Mouse (Mus musculus) lung, embryonic 14.5 days (tissue): ENCODE results near the gene Fam222a. TPM values are rescaled to one million over a fixed set of nuclear protein-coding genes. Genes with fewer than 3 reads are reported as not detected.
A peak's percentile ranks its signal among the peaks of the same experiment; 100 is the strongest.

ENCODE experiments used
- ATAC-seq: fragments of 200-750 bp; cut with Nextera tagmentation; 2 replicates; pipeline ENCODE4 v1.8.0; 2017; ENCODE audit warnings: mild to moderate bottlenecking, moderate TSS enrichment, moderate library complexity; ENCODE audit not compliant: insufficient read depth
- DNase-seq: peaks from one replicate; pipeline ENCODE4 v3.0.0-alpha.2; 2015
- H3K27ac ChIP-seq: fragments of 300-500 bp; sonication (generic); 2 replicates; pipeline ENCODE4 v1.5.1; 2014; ENCODE audit warnings: low read depth, mild to moderate bottlenecking, moderate library complexity
- H3K27me3 ChIP-seq: fragments of 300-500 bp; sonication (generic); 2 replicates; pipeline ENCODE4 v1.6.1; 2014; ENCODE audit warnings: low read length, control low read depth; ENCODE audit not compliant: insufficient read depth
- H3K36me3 ChIP-seq: fragments of 300-500 bp; sonication (generic); 2 replicates; pipeline ENCODE4 v1.6.1; 2014; ENCODE audit warnings: control low read depth; ENCODE audit not compliant: insufficient read depth
- H3K4me1 ChIP-seq: fragments of 300-500 bp; sonication (generic); 2 replicates; pipeline ENCODE4 v1.6.1; 2014; ENCODE audit warnings: antibody characterized with exemption, control low read depth; ENCODE audit not compliant: insufficient read depth
- H3K4me2 ChIP-seq: fragments of 300-500 bp; sonication (generic); 2 replicates; pipeline ENCODE4 v1.6.1; 2014; ENCODE audit warnings: mild to moderate bottlenecking
- H3K4me3 ChIP-seq: fragments of 300-500 bp; sonication (generic); 2 replicates; pipeline ENCODE4 v1.5.1; 2014; ENCODE audit warnings: low read depth, low read length
- H3K9ac ChIP-seq: fragments of 300-500 bp; sonication (generic); 2 replicates; pipeline ENCODE4 v1.6.1; 2014
- H3K9me3 ChIP-seq: fragments of 300-500 bp; sonication (generic); 2 replicates; pipeline ENCODE4 v1.6.1; 2016; ENCODE audit warnings: low read depth, low read length, control low read depth
- CTCF ChIP-seq: IDR thresholded peaks from 2 replicates; pipeline ENCODE4 v1.5.1; 2016; ENCODE audit warnings: antibody characterized with exemption, low read depth
- WGBS: fragments of 180-500 bp; shearing (Covaris S2); extraction: QIAGEN DNeasy Blood & Tissue Kit; methylation state at CpG from one replicate; pipeline ENCODE4 v1.1.7; 2014; 5-methylcytosine and 5-hydroxymethylcytosine counted together
- polyA plus RNA-seq: library from polyadenylated mRNA; unstranded; fragments of >200 nt; fragmentation: Nextera tagmentation; extraction: Ambion mirVana; gene quantifications from 2 replicates; pipeline ENCODE4 v1.2.1, GENCODE M21; 2014

Fam222a gene
- polyA plus RNA-seq, 1 experiment from 2014 or later: 2.3 TPM

GRCm38 (mm10) chr5:114653656-114654437 is 86.0 kb downstream of the Fam222a start:
- Histone ChIP-seq H3K27me3 (peaks cover 28% of the 10 kb centered on the region), H3K27ac (no peak overlapping the region), H3K9me3 (no peaks in the 10 kb centered on the region), H3K9ac (no peak overlapping the region), H3K4me3 (no peak overlapping the region), H3K36me3 (no peaks in the 10 kb centered on the region), H3K4me1 (peaks cover 3% of the 10 kb centered on the region; the same call in 1 of the 2 replicates), H3K4me2 (no peak overlapping the region)
- DNase-seq (no peak), ATAC-seq (no peak)
- TF ChIP-seq CTCF: no peak
- WGBS: 71% methylated on average over 11 of the region's 15 CpGs

GRCm38 (mm10) chr5:114655721-114656120 is 87.9 kb downstream of the Fam222a start:
- Histone ChIP-seq H3K4me2 (no peak overlapping the region), H3K27ac (no peak overlapping the region), H3K36me3 (no peaks in the 10 kb centered on the region), H3K4me3 (no peak overlapping the region), H3K9me3 (no peaks in the 10 kb centered on the region), H3K9ac (no peak overlapping the region), H3K27me3 (peaks cover 40% of the 10 kb centered on the region), H3K4me1 (peaks cover 3% of the 10 kb centered on the region; the same call in 1 of the 2 replicates)
- no peak for DNase-seq
- ATAC-seq: no peak
- WGBS: 86% methylated on average over 5 of the region's 5 CpGs
- TF ChIP-seq CTCF: no peak

GRCm38 (mm10) chr5:114656305-114656704 is 88.5 kb downstream of the Fam222a start:
- Histone ChIP-seq H3K27ac (no peak overlapping the region), H3K4me2 (no peak overlapping the region), H3K27me3 (peaks cover 40% of the 10 kb centered on the region), H3K36me3 (no peaks in the 10 kb centered on the region), H3K9ac (no peak overlapping the region), H3K9me3 (no peaks in the 10 kb centered on the region), H3K4me1 (no peaks in the 10 kb centered on the region), H3K4me3 (no peak overlapping the region)
- DNase-seq: no peak
- 73% methylated on average over 7 of the region's 7 CpGs for WGBS
- no peak for TF ChIP-seq CTCF
- ATAC-seq: no peak

DNA sequence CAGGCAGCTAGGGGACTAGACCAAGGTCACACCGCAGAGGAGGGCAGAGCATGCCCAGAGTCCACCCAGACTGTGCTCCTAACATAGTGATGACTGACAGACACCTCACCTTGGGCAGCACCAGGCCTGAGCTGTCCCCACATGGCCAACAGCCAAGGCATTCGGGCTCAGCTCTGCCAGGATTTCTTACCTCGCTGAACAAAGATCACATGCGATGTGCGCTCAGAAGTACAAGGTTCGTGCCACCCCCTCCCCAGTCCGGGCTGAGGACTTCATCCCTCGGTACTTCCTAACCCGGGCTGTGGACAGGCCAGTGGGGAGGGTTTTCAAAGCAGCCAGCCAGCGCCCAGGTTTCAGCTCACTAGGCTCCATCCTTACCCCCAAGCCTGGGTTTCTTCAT is 89.6 kb downstream of the Fam222a start:
- TF ChIP-seq CTCF: no peak
- no peaks in the 10 kb centered on the region for H3K36me3 ChIP-seq
- no peaks in the 10 kb centered on the region for H3K9me3 ChIP-seq
- H3K4me1 ChIP-seq: no peaks in the 10 kb centered on the region
- DNase-seq (no peak), ATAC-seq (no peak)
- 35% methylated on average over 10 of the region's 10 CpGs for WGBS
- H3K4me2 ChIP-seq: peak overlapping the region; percentile 97
- peaks cover 40% of the 10 kb centered on the region for H3K27me3 ChIP-seq
- no peak overlapping the region for H3K9ac ChIP-seq
- H3K4me3 ChIP-seq: peak overlapping the region; percentile 50
- no peak overlapping the region for H3K27ac ChIP-seq

- no peaks in the 10 kb centered on the region for H3K4me1 ChIP-seq
- H3K27ac ChIP-seq: no peak within 1 kb of the TSS
- peak; percentile 71 for ATAC-seq
- H3K4me3 ChIP-seq: peak within 1 kb of the TSS; percentile 50
- no peaks in the 10 kb centered on the region for H3K9me3 ChIP-seq
- peak; percentile 63 for DNase-seq
- H3K36me3 ChIP-seq: no peaks in the 10 kb centered on the region
- TF ChIP-seq CTCF: no peak
- under 1% methylated on average over 30 of the region's 47 CpGs for WGBS
- peak within 1 kb of the TSS; percentile 97 for H3K4me2 ChIP-seq
- peaks cover 40% of the 10 kb centered on the region for H3K27me3 ChIP-seq
- peak within 1 kb of the TSS; percentile 52; the same call in 1 of the 2 replicates for H3K9ac ChIP-seq
Measured at GRCm38 (mm10) chr5:114658255-114658654, 90.4 kb downstream of the Fam222a start, which contains the start of gene Trpv4. Gene Trpv4 (minus strand): TSS chr5:114658421.

- Histone ChIP-seq H3K9me3 (no peaks in the 10 kb centered on the region), H3K36me3 (no peaks in the 10 kb centered on the region), H3K4me2 (no peak overlapping the region), H3K4me1 (no peaks in the 10 kb centered on the region), H3K27ac (no peak overlapping the region), H3K27me3 (peaks cover 36% of the 10 kb centered on the region), H3K4me3 (no peak overlapping the region), H3K9ac (no peak overlapping the region)
- WGBS: 58% methylated on average over 6 of the region's 6 CpGs
- no peak for ATAC-seq
- DNase-seq: no peak
- no peak for TF ChIP-seq CTCF
Measured at GRCm38 (mm10) chr5:114661029-114661428, 93.2 kb downstream of the Fam222a start.

Other genes with a start within 250 kb of the Fam222a start
- gene Kctd10, start 187.5 kb upstream of the Fam222a start, polyA plus RNA-seq: 140 and 144 TPM in 2 replicates
- 56.3 and 59.3 TPM in 2 replicates for gene Ube3b, start 187.4 kb upstream of the Fam222a start, polyA plus RNA-seq
- 30.4 and 32.4 TPM in 2 replicates for gene Mmab, start 124.0 kb upstream of the Fam222a start, polyA plus RNA-seq
- gene Mvk, start 123.7 kb upstream of the Fam222a start, polyA plus RNA-seq: 48.4 and 49.2 TPM in 2 replicates
- gene Trpv4, start 90.4 kb downstream of the Fam222a start, polyA plus RNA-seq: 1.0 and 1.6 TPM in 2 replicates
- 71.1 and 74.8 TPM in 2 replicates for gene Gltp, start 123.0 kb downstream of the Fam222a start, polyA plus RNA-seq
- 13.1 and 14.8 TPM in 2 replicates for gene Tchp, start 139.7 kb downstream of the Fam222a start, polyA plus RNA-seq
- 83.2 and 86.4 TPM in 2 replicates for gene Ankrd13a, start 206.7 kb downstream of the Fam222a start, polyA plus RNA-seq
- 45.9 and 51.8 TPM in 2 replicates for gene Git2, start 207.5 kb downstream of the Fam222a start, polyA plus RNA-seq